Mouse (Mus musculus) cortical plate, adult 2 months (tissue): ENCODE results near the gene Ankrd49. TPM values are rescaled to one million over a fixed set of nuclear protein-coding genes. Genes with fewer than 3 reads are reported as not detected.
A peak's percentile ranks its signal among the peaks of the same experiment; 100 is the strongest.

Source experiments
- H3K27ac ChIP-seq: fragments of 200-500 bp; 2 replicates; pipeline ENCODE4 v1.5.1; 2012; ENCODE audit warnings: low read length, control low read depth, inconsistent platforms; ENCODE audit not compliant: insufficient read depth
- H3K4me1 ChIP-seq: fragments of 200-500 bp; 2 replicates; pipeline ENCODE4 v1.6.1; 2011; ENCODE audit warnings: low read length; ENCODE audit not compliant: control insufficient read depth, insufficient read depth
- H3K4me3 ChIP-seq: fragments of 200-500 bp; 2 replicates; pipeline ENCODE4 v1.5.1; 2011; ENCODE audit warnings: mild to moderate bottlenecking, low read length, control low read depth; ENCODE audit not compliant: insufficient read depth
- CTCF ChIP-seq: fragments of 200-500 bp; IDR thresholded peaks from 2 replicates; pipeline ENCODE4 v1.5.1; 2011; ENCODE audit warnings: mild to moderate bottlenecking, control low read depth, low read length; ENCODE audit not compliant: insufficient read depth; ENCODE audit errors: extremely low read depth
- POLR2A ChIP-seq: fragments of 200-500 bp; IDR thresholded peaks from 2 replicates; pipeline ENCODE4 v1.6.1; 2011; ENCODE audit warnings: mild to moderate bottlenecking, low read length, control low read depth; ENCODE audit not compliant: insufficient read depth; ENCODE audit errors: extremely low read depth
- polyA plus RNA-seq: library from polyadenylated mRNA; depleted of rRNA; stranded (reverse); fragments of >200 nt; gene quantifications from 2 replicates; pipeline ENCODE4 v1.2.3, GENCODE M21; 2012; rRNA removed

Ankrd49 gene
- polyA plus RNA-seq, 1 experiment: 12.1 TPM

DNA sequence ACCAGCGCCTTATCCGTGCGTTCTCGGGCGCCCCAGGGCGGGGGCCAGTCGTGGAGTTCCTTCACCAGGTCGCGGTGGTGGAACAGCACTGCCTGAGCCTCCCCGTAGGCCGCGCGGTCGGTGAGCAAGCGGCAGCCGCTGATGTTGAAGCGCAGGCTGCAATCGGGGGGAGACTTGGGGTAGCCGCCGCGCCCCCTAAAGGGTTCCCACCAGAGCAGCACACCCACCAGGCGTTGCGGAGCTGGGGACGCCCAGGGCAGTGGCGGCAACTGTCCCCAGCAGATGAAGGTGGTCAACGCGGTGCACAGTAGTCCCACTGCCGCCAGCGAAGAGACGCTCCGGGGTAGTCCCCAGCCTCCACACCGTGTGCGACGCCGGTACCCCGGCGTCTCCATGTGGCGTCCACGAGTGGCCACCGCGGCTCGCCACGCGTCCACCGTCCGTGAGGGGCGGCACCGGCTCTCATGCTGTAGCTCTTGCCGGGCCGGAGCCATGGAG is 33.1 kb downstream of the Ankrd49 start:
- peak overlapping the region; percentile 18 for H3K4me3 ChIP-seq
- no peak overlapping the region for H3K27ac ChIP-seq
- no peaks in the 10 kb centered on the region for H3K4me1 ChIP-seq
- no peak for TF ChIP-seq CTCF
- no peak for TF ChIP-seq POLR2A

DNA sequence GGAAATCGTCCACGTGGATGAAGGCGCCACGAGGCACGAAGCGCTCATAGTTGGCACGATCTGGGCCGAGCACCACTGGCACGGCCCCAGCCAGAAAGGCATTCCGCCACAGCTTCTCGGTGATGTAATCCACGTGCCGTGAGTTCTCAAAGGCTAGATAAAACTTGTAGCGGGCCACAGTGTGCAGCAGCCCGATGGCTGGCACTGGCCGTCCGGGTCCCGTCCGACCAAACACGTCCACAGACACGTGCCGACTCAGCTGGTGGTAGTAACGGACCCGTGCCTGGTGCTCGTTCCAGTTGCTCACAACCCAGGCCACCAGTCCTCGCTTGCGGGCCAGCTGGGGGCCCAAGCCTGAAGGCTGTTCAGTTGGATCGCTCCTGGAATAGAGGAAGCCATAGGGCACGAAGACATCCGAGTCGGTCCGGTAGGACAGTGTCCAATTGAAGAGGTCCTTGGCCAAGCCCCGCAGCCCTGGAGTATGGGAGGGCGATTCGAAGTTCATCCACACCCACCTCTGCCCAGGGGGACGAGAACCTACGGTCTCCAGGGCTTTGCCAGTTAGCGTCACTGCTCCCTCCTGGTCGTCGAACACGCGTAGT is 33.7 kb downstream of the Ankrd49 start:
- Histone ChIP-seq H3K4me3 (peak overlapping the region; percentile 18; the same call in 1 of the 2 replicates), H3K4me1 (no peaks in the 10 kb centered on the region), H3K27ac (no peak overlapping the region)
- TF ChIP-seq CTCF: no peak
- no peak for TF ChIP-seq POLR2A

DNA sequence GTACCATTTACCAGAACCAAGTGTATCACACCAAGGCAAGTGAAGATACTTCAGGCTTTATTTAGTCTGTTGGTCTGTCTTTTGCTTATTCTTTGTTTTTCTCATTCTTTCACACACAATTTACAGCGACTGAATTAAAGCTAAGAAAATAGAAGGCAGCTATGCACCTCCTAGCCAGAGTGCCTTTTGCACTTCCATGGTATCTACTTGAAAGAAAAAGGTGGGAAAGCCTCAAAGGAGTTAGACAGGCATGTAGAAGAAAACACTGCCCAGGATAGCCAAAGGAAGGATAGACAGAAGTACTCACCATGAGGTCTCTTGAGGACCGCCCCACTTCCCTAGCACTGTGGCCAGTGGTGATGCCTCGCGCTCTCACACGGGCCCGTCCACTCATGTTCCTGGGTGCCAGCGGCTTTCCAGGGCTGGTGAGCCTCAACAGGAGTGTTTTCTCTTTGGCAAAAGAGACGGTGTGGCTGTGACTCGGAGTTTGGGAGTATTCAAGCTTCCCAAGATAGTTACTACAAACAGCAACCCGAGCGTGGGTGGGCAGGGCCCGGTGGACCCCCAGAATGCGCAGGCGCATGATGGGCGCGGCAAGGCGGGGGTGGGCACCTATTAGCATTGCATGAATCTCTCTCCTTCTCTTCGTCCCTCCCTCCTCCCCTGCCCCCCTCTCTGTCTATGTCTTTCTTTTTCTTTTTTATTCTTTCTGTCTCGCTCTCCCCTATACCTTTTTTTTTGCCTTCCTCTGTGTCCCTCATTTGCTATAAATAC is 44.3 kb downstream of the Ankrd49 start, which contains the start of gene Piwil4:
Gene Piwil4, minus strand, starts transcription at position 583 of the 774 bp plus-strand sequence.
- no peaks in the 10 kb centered on the region for H3K4me1 ChIP-seq
- TF ChIP-seq POLR2A (no peak), CTCF (no peak)
- no peak within 1 kb of the TSS for H3K4me3 ChIP-seq
- no peak within 1 kb of the TSS for H3K27ac ChIP-seq

DNA sequence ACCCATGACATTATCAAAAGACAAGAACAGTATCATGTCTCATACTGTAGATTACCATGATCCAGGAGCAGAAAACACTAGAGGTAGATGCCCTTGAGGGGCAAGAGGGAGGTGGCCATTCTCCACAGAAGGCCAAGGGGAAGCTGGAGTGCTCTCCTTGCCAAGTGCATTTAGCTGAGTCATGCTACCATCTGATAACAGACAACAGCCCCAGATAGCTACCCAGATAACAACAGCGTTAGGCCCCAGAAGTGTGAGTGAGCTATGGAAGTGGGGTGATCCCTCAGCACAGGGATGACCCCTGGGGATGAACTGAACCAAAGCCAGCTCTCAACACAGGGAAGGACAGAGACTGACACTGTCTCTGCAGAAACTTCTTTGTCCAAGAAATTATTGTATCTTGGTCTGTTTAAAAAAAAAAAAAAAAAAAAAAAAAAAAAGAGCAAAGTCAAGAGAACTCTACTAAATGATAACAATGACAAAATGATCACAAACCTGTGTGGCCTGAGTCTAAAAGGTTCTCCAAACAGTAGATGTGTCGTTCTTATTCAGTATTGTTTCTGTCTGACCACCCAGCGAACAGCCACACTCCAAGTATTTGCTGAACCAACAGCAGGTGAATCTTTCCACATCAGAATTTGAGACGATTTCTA is 45.0 kb downstream of the Ankrd49 start:
- Histone ChIP-seq H3K27ac (no peak overlapping the region), H3K4me3 (no peak overlapping the region), H3K4me1 (no peaks in the 10 kb centered on the region)
- no peak for TF ChIP-seq POLR2A
- no peak for TF ChIP-seq CTCF

DNA sequence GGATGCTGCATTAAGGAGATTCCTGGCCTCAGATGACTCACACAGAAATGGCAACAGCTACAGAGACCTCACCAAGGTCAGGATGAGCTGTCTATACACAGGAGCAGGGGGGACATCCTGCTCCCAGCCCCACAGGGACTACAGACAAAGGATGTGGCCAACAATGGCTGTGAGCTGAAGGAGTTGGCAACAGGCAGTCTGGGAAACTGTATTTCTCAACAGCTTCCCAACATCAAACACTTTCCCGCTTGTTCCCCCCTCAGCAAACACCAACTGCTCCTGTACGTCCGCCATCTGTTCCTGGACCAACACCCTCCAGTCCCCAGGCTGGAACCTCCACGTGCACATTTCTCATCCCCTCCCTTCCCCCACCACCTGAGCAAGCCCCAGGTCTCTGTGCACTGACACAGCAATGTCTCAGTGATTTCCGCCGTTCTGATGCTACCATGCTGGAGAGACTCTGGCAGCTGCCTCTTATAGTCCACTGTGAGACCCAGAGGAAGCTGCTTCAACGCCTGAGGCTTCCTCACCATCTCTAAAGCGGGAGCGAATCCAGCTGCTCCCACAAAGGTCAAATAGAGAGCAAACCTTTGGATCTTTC is 53.6 kb downstream of the Ankrd49 start:
- no peaks in the 10 kb centered on the region for H3K4me1 ChIP-seq
- no peak for TF ChIP-seq POLR2A
- TF ChIP-seq CTCF: no peak
- H3K4me3 ChIP-seq: no peak overlapping the region
- no peak overlapping the region for H3K27ac ChIP-seq

Other genes with a start within 250 kb of the Ankrd49 start
- 8.0 TPM in 2 replicates for gene Amotl1, start 139.8 kb downstream of the Ankrd49 start, polyA plus RNA-seq
- gene Piwil4, start 44.1 kb downstream of the Ankrd49 start, polyA plus RNA-seq: 0.06 TPM in 1 of 2 replicates, not detected in the other
- 0.11 and 0.15 TPM in 2 replicates for gene Fut4, start 32.5 kb downstream of the Ankrd49 start, polyA plus RNA-seq
- 0.69 TPM in 1 of 2 replicates, not detected in the other for gene 1700012B09Rik, start 13.8 kb downstream of the Ankrd49 start, polyA plus RNA-seq
- gene Mre11a, start 202 bp downstream of the Ankrd49 start, polyA plus RNA-seq: 6.3 and 6.5 TPM in 2 replicates
- 21.5 and 24.2 TPM in 2 replicates for gene Gpr83, start 75.4 kb upstream of the Ankrd49 start, polyA plus RNA-seq
- not detected in 2 replicates for gene Izumo1r, start 119.1 kb upstream of the Ankrd49 start, polyA plus RNA-seq